ENCODE assay signal across 7 mouse cellular contexts in genomic region chr6:85333732-85334131, GRCm38 (mm10). TPM values are rescaled to one million over a fixed set of nuclear protein-coding genes. Genes with fewer than 3 reads are reported as not detected.
DNase-seq lines count a peak whose midpoint lies in the region; ATAC-seq lines count a peak whose summit lies in the region.

No protein-coding gene starts in this region.

- 8% methylated on average over 13 of the region's 13 CpGs for WGBS in hindbrain, embryonic 10.5 days
- WGBS in lung, embryonic 16.5 days: 2% methylated on average over 13 of the region's 13 CpGs
- WGBS in stomach, embryonic 16.5 days: 3% methylated on average over 13 of the region's 13 CpGs

- no peaks in the 10 kb centered on the region for H3K9me3 ChIP-seq in hindbrain, embryonic 10.5 days
- H3K9me3 ChIP-seq in lung, embryonic 16.5 days (ENCODE audit: control insufficient read depth, low read length): no peaks in the 10 kb centered on the region
- H3K9me3 ChIP-seq in stomach, embryonic 16.5 days (replicated peaks; ENCODE audit: control insufficient read depth, low read length): no peaks in the 10 kb centered on the region

- H3K4me2 ChIP-seq in lung, embryonic 16.5 days (ENCODE audit: low read depth, low read length): peak overlapping the region; percentile 99
- H3K4me2 ChIP-seq in stomach, embryonic 16.5 days (ENCODE audit: low read depth, low read length): peak overlapping the region; percentile 86

- H3K27me3 ChIP-seq in hindbrain, embryonic 10.5 days (ENCODE audit: insufficient read depth, poor library complexity, severe bottlenecking): peaks cover 49% of the 10 kb centered on the region
- H3K27me3 ChIP-seq in lung, embryonic 16.5 days (ENCODE audit: control insufficient read depth, insufficient read depth, low read depth, low read length): no peaks in the 10 kb centered on the region
- no peaks in the 10 kb centered on the region for H3K27me3 ChIP-seq in stomach, embryonic 16.5 days (ENCODE audit: control insufficient read depth, insufficient read depth, low read length)

- peak overlapping the region; percentile 96 for H3K27ac ChIP-seq in hindbrain, embryonic 10.5 days
- no peak overlapping the region for H3K27ac ChIP-seq in lung, embryonic 16.5 days (ENCODE audit: low read length)
- peak overlapping the region; percentile 95 for H3K27ac ChIP-seq in stomach, embryonic 16.5 days (ENCODE audit: low read length)

- peaks cover 29% of the 10 kb centered on the region for H3K4me1 ChIP-seq in hindbrain, embryonic 10.5 days (replicated peaks)
- peaks cover 12% of the 10 kb centered on the region for H3K4me1 ChIP-seq in lung, embryonic 16.5 days (replicated peaks; ENCODE audit: control insufficient read depth, insufficient read depth, low read length)
- H3K4me1 ChIP-seq in stomach, embryonic 16.5 days (ENCODE audit: control insufficient read depth, insufficient read depth, low read length): peaks cover 13% of the 10 kb centered on the region

- peak; percentile 5 for ATAC-seq in lung, embryonic 16.5 days (ENCODE audit: low read depth)
- ATAC-seq in stomach, embryonic 16.5 days (ENCODE audit: insufficient read depth, low FRiP score): 0 out of 2 replicates have a peak, but pooled peaks have one; percentile 0

- peak; percentile 74 for DNase-seq in retina, postnatal 1 day
- DNase-seq in retina, embryonic 14.5 days (ENCODE audit: low spot score): no peak
- peak; percentile 89 for DNase-seq in brain, adult 2 months (ENCODE audit: low read depth, low spot score)
- no peak for DNase-seq in hindbrain, embryonic 10.5 days (ENCODE audit: low spot score)
- DNase-seq in layer of hippocampus, adult 8-10 months (ENCODE audit: low spot score in 2 of 2): no peak

- peak overlapping the region; percentile 58 for H3K9ac ChIP-seq in lung, embryonic 16.5 days (ENCODE audit: low read length)
- H3K9ac ChIP-seq in stomach, embryonic 16.5 days (ENCODE audit: low read length): peak overlapping the region; percentile 89

- H3K36me3 ChIP-seq in hindbrain, embryonic 10.5 days: no peaks in the 10 kb centered on the region
- H3K36me3 ChIP-seq in lung, embryonic 16.5 days (ENCODE audit: control insufficient read depth, insufficient read depth, low read length): no peaks in the 10 kb centered on the region
- H3K36me3 ChIP-seq in stomach, embryonic 16.5 days (ENCODE audit: control insufficient read depth, insufficient read depth, low read length): 0 out of 2 replicates have a peak, but pooled peaks cover 4% of the 10 kb centered on the region

- H3K4me3 ChIP-seq in hindbrain, embryonic 10.5 days: peak overlapping the region; percentile 78
- peak overlapping the region; percentile 60 for H3K4me3 ChIP-seq in lung, embryonic 16.5 days (ENCODE audit: low read length)
- peak overlapping the region; percentile 81 for H3K4me3 ChIP-seq in stomach, embryonic 16.5 days (replicated peaks; ENCODE audit: low read length)

RNA-seq across cellular contexts. Expression of gene Sfxn5, which starts 0.5 kb away (rescaled TPM):
- polyA plus RNA-seq in hindbrain, embryonic 10.5 days (2016; fragmentation: Nextera tagmentation; extraction: Ambion mirVana): 8.0 and 9.4 TPM in 2 replicates
- polyA plus RNA-seq in lung, embryonic 16.5 days (2015; fragmentation: Nextera tagmentation; extraction: Ambion mirVana): 7.0 and 7.8 TPM in 2 replicates
- 10.7 and 11.0 TPM in 2 replicates for polyA plus RNA-seq in stomach, embryonic 16.5 days (2015; fragmentation: Nextera tagmentation; extraction: Ambion mirVana)
- total RNA-seq in layer of hippocampus, adult 8-10 months (2022): 100 to 1,000 TPM; 176 to 205 (median 188) TPM

RNA-seq across cellular contexts. Expression of gene Rab11fip5, which starts 40.7 kb away (rescaled TPM):
- polyA plus RNA-seq in hindbrain, embryonic 10.5 days (2016; fragmentation: Nextera tagmentation; extraction: Ambion mirVana): 3.9 and 5.8 TPM in 2 replicates
- 12.0 and 12.2 TPM in 2 replicates for polyA plus RNA-seq in lung, embryonic 16.5 days (2015; fragmentation: Nextera tagmentation; extraction: Ambion mirVana)
- polyA plus RNA-seq in stomach, embryonic 16.5 days (2015; fragmentation: Nextera tagmentation; extraction: Ambion mirVana): 10.1 and 10.2 TPM in 2 replicates
- total RNA-seq in layer of hippocampus, adult 8-10 months (2022): 10 to 100 TPM; 62.8 to 68.1 (median 65.7) TPM

Comparison
In these comparisons a context has a peak if more than half of its experiments do, and no peak if none do; other contexts are left out.
1. DNase-seq: peak in retina, postnatal 1 day (single experiment) and brain, adult 2 months (single experiment); none in retina, embryonic 14.5 days (single experiment), hindbrain, embryonic 10.5 days (single experiment) and layer of hippocampus, adult 8-10 months (0 of 2).
2. Peak in every context shown above with its lines, with median percentiles within 50 percentile points of each other: H3K4me3 ChIP-seq.